Mouse (Mus musculus) spleen, adult 2 months (tissue): ENCODE measurements around the gene Mrpl4. TPM values are rescaled to one million over a fixed set of nuclear protein-coding genes. Genes with fewer than 3 reads are reported as not detected.
"Not testable (repeated sequence)": the region's sequence is repeated elsewhere in the genome, so short reads cannot be mapped to it uniquely, and the experiment has no call there.

Source experiments
- DNase-seq, 2 experiments: peaks; one replicate each; pipeline versions ENCODE4 v3.0.0 to v3.0.0-alpha.2; 2012 to 2021; ENCODE audit warnings: low spot score in 2 of 2, low read depth in 1 of 2
- H3K27ac ChIP-seq: fragments of 200-500 bp; 2 replicates; pipeline ENCODE4 v1.5.1; 2012; ENCODE audit warnings: low read length, inconsistent platforms; ENCODE audit not compliant: insufficient read depth
- H3K27me3 ChIP-seq: fragments of 200-500 bp; 2 replicates; pipeline ENCODE4 v1.6.1; 2012; ENCODE audit warnings: mild to moderate bottlenecking, moderate library complexity, low read length, inconsistent platforms; ENCODE audit not compliant: control insufficient read depth, insufficient read depth
- H3K36me3 ChIP-seq: fragments of 200-500 bp; 2 replicates; pipeline ENCODE4 v1.6.1; 2012; ENCODE audit warnings: mild to moderate bottlenecking, low read length, inconsistent platforms; ENCODE audit not compliant: control insufficient read depth, insufficient read depth
- H3K4me1 ChIP-seq: fragments of 200-500 bp; 2 replicates; pipeline ENCODE4 v1.6.1; 2011; ENCODE audit warnings: inconsistent platforms; ENCODE audit not compliant: control insufficient read depth, insufficient read depth, insufficient read length
- H3K4me3 ChIP-seq: fragments of 200-500 bp; 2 replicates; pipeline ENCODE4 v1.5.1; 2011; ENCODE audit warnings: mild to moderate bottlenecking, inconsistent platforms; ENCODE audit not compliant: insufficient read depth, insufficient read length; ENCODE audit errors: extremely low read depth
- CTCF ChIP-seq: fragments of 200-500 bp; IDR thresholded peaks from 2 replicates; pipeline ENCODE4 v1.5.1; 2011; ENCODE audit warnings: mild to moderate bottlenecking, inconsistent platforms; ENCODE audit not compliant: insufficient read depth, insufficient read length, insufficient replicate concordance; ENCODE audit errors: extremely low read depth
- POLR2A ChIP-seq: fragments of 200-500 bp; IDR thresholded peaks from 2 replicates; pipeline ENCODE4 v1.6.1; 2011; ENCODE audit warnings: low read depth, low read length, inconsistent platforms
- WGBS: fragments of 180-500 bp; shearing (Covaris S2); methylation state at CpG from one replicate; pipeline ENCODE4 v1.1.7; 2018; 5-methylcytosine and 5-hydroxymethylcytosine counted together
- polyA plus RNA-seq: library from polyadenylated mRNA; depleted of rRNA; stranded (reverse); fragments of >200 nt; gene quantifications from 2 replicates; pipeline ENCODE4 v1.2.3, GENCODE M21; 2012

Mrpl4 gene
- polyA plus RNA-seq, 1 experiment, result 75.8 TPM

GRCm38 (mm10) chr9:21000811-21001210, 1.7 kb upstream of the Mrpl4 start:
- no peaks in the 10 kb centered on the region; the same call in 1 of the 2 replicates for H3K4me1 ChIP-seq
- H3K36me3 ChIP-seq, result 0 out of 2 replicates have a peak, but pooled peaks cover 3% of the 10 kb centered on the region
- DNase-seq, result no peak
- TF ChIP-seq POLR2A, result no peak
- TF ChIP-seq CTCF, result no peak
- H3K4me3 ChIP-seq, result no peak overlapping the region
- H3K27me3 ChIP-seq, result no peaks in the 10 kb centered on the region
- no peak overlapping the region for H3K27ac ChIP-seq

DNA sequence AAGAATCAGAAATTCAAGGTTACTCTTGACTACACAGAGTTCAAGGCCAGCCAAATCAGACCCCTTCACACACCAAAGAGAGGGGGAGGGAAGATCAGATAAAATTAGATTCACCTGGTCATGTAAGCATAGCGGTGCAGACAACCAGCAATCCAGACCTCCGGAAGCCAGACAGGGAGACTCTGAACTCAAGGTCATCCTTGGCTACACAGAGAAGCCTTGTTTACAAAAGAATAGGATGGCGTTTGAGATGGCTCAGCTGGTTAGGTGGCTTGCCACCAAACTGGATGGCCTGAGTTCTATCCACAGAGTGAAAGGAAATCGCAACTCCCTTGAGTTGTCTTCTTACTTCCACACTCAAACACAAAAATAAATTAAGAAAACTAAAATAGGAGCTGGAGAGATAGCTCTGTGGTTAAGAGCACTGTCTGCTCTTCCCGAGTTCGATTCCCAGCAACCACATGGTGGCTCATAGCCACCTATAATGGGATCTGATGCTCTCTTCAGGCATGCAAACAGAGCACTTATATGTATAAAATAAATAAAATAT, 812 bp upstream of the Mrpl4 start:
- no peak overlapping the region for H3K27ac ChIP-seq
- TF ChIP-seq CTCF (no peak), POLR2A (no peak)
- 68% methylated on average over 6 of the region's 6 CpGs for WGBS
- H3K27me3 ChIP-seq, result no peaks in the 10 kb centered on the region
- H3K4me1 ChIP-seq, result no peaks in the 10 kb centered on the region; the same call in 1 of the 2 replicates
- peaks cover 8% of the 10 kb centered on the region; the same call in 1 of the 2 replicates for H3K36me3 ChIP-seq
- no peak for DNase-seq
- H3K4me3 ChIP-seq, result no peak overlapping the region

GRCm38 (mm10) chr9:21002270-21002626, 290 bp upstream of the Mrpl4 start:
- WGBS, result 10% methylated on average over 7 of the region's 7 CpGs
- H3K4me3 ChIP-seq, result peak overlapping the region; percentile 81
- no peak for DNase-seq
- H3K36me3 ChIP-seq, result peaks cover 12% of the 10 kb centered on the region
- TF ChIP-seq CTCF (no peak), POLR2A (no peak)
- H3K27me3 ChIP-seq, result no peaks in the 10 kb centered on the region
- H3K4me1 ChIP-seq, result no peaks in the 10 kb centered on the region; the same call in 1 of the 2 replicates
- peak overlapping the region; percentile 76; the same call in 1 of the 2 replicates for H3K27ac ChIP-seq

- no peak for DNase-seq
- Histone ChIP-seq H3K27me3 (no peaks in the 10 kb centered on the region), H3K4me1 (no peaks in the 10 kb centered on the region; the same call in 1 of the 2 replicates), H3K27ac (no peak overlapping the region), H3K36me3 (peaks cover 19% of the 10 kb centered on the region), H3K4me3 (no peak overlapping the region)
- WGBS, result 92% methylated on average over 10 of the region's 10 CpGs
- TF ChIP-seq POLR2A (no peak), CTCF (no peak)
Measured at GRCm38 (mm10) chr9:21007313-21007952, 4.9 kb downstream of the Mrpl4 start.

GRCm38 (mm10) chr9:21008007-21008406, 5.5 kb downstream of the Mrpl4 start:
- TF ChIP-seq CTCF (0 out of 2 replicates have a peak, but pooled peaks have one; percentile 6), POLR2A (no peak)
- no peak overlapping the region for H3K4me3 ChIP-seq
- no peaks in the 10 kb centered on the region; the same call in 1 of the 2 replicates for H3K4me1 ChIP-seq
- no peaks in the 10 kb centered on the region for H3K27me3 ChIP-seq
- DNase-seq, result no peak
- WGBS, result 87% methylated on average over 7 of the region's 7 CpGs
- peaks cover 19% of the 10 kb centered on the region for H3K36me3 ChIP-seq
- H3K27ac ChIP-seq, result no peak overlapping the region

- Histone ChIP-seq H3K4me3 (no peak overlapping the region), H3K27ac (no peak overlapping the region), H3K36me3 (peaks cover 16% of the 10 kb centered on the region), H3K4me1 (peaks cover 2% of the 10 kb centered on the region; the same call in 1 of the 2 replicates), H3K27me3 (no peaks in the 10 kb centered on the region)
- 75% methylated on average over 2 of the region's 2 CpGs for WGBS
- DNase-seq, result no peak
- TF ChIP-seq CTCF (no peak), POLR2A (no peak)
Measured at GRCm38 (mm10) chr9:21010362-21010761, 7.8 kb downstream of the Mrpl4 start.

- WGBS, result 69% methylated on average over 9 of the region's 9 CpGs
- DNase-seq, result not testable (repeated sequence)
Measured at GRCm38 (mm10) chr9:21010939-21011541, 8.5 kb downstream of the Mrpl4 start.

More at GRCm38 (mm10) chr9:21010939-21011541, 8.5 kb downstream of the Mrpl4 start:
- not testable (repeated sequence) for H3K4me3 ChIP-seq, H3K27me3 ChIP-seq, H3K4me1 ChIP-seq, H3K27ac ChIP-seq
- H3K36me3 ChIP-seq, result peaks cover 14% of the 10 kb centered on the region
